Mouse (Mus musculus): ENCODE measurements around the gene Olfr1555-ps1.
"Not testable (repeated sequence)": the region's sequence is repeated elsewhere in the genome, so short reads cannot be mapped to it uniquely, and the experiment has no call there.

The Olfr1555-ps1 gene

GRCm38 (mm10) chr19:12170062-12170599 is at the start of gene Olfr1555-ps1:
TSS of gene Olfr1555-ps1 (minus strand) at chr19:12170112.
- DNase-seq: not testable (repeated sequence)

- no peak for DNase-seq
Measured at GRCm38 (mm10) chr19:12200334-12200733, 30.4 kb upstream of the Olfr1555-ps1 start, which contains the start of gene Olfr1431. TSS of gene Olfr1431 (plus strand) at chr19:12200634.

- DNase-seq: not testable (repeated sequence)
Measured at GRCm38 (mm10) chr19:12199076-12199475, 29.2 kb upstream of the Olfr1555-ps1 start.

- DNase-seq: not testable (repeated sequence)
Measured at GRCm38 (mm10) chr19:12175431-12175830, 5.5 kb upstream of the Olfr1555-ps1 start.

GRCm38 (mm10) chr19:12145452-12145851 is 24.5 kb downstream of the Olfr1555-ps1 start:
- no peak for DNase-seq

- no peak for DNase-seq
Measured at GRCm38 (mm10) chr19:12143356-12143755, 26.6 kb downstream of the Olfr1555-ps1 start.

GRCm38 (mm10) chr19:12134289-12134688 is 35.6 kb downstream of the Olfr1555-ps1 start:
- no peak for DNase-seq

GRCm38 (mm10) chr19:12123103-12123502 is 46.8 kb downstream of the Olfr1555-ps1 start, which contains the start of gene Olfr76:
TSS of gene Olfr76 (minus strand) at chr19:12123203.
- no peak for DNase-seq

GRCm38 (mm10) chr19:12116464-12116863 is 53.4 kb downstream of the Olfr1555-ps1 start:
- DNase-seq: no peak

GRCm38 (mm10) chr19:12115797-12116196 is 54.1 kb downstream of the Olfr1555-ps1 start, which contains the start of gene Olfr1428:
TSS of gene Olfr1428 (minus strand) at chr19:12115897.
- DNase-seq: no peak
